Mouse (Mus musculus): Measurements from ENCODE around the gene Efcab2. TPM values are rescaled to one million over a fixed set of nuclear protein-coding genes. Genes with fewer than 3 reads are reported as not detected.

Gene Efcab2
- total RNA-seq, 2 experiments from 2014 or later: 9.9 to 12.1 TPM

DNA sequence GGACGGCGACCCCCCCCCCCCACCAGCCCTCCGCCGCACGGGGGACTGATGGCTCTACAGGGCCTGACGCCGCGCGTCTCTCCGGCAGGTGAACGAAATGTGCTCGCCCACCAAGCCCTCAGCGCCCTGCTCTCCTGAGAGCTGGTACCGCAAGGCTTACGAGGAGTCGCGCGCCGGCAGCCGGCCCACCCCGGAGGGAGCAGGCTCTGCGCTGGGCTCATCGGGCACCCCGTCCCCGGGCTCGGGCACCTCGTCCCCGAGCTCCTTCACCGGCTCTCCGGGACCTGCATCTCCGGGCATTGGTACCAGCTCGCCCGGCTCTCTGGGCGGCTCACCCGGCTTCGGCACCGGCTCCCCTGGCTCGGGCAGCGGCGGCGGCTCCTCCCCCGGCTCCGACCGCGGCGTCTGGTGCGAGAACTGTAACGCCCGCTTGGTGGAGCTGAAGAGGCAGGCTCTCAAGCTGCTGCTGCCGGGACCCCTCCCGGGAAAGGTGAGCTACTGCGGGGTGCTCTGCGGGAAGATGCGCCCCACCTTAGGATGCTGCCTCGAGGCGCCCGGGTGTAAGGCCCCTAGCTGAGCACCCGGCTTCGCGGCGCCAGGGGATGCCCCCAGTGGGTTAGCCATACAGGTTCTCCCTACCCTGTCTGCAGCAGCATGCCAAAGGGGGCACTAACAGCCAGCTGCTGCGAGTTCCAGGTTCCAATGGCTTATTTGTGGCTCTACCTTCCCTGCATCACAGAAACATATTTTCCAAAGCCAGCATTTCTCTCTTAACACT is 124.6 kb downstream of the Efcab2 start:
- peak; percentile 77 to 85 for DNase-seq (ENCODE audit: low spot score in 2 of 2)

Small RNA genes within 50 kb of the gene (microRNA-seq; reads per million reads assigned to microRNA genes)
- 0 reads per million in 2 experiments for gene Gm27458

Other genes starting within 250 kb of the Efcab2 start
- 10 to 100 TPM; 16.4 to 18.3 TPM for gene Desi2, start 218.7 kb upstream of the Efcab2 start, total RNA-seq (2021)
- 10 to 100 TPM; 33.1 to 34.6 TPM for gene Cox20, start 87.0 kb upstream of the Efcab2 start, total RNA-seq (2021)
- 100 to 1,000 TPM; 419 to 428 TPM for gene Hnrnpu, start 68.3 kb upstream of the Efcab2 start, total RNA-seq (2021)
- 1 to 10 TPM; 8.6 to 9.0 TPM for gene Kif26b, start 123.0 kb downstream of the Efcab2 start, total RNA-seq (2021)

All from left cerebral cortex, adult 18-20 months (tissue).